Mouse (Mus musculus): ENCODE measurements around the gene Trpt1. TPM values are rescaled to one million over a fixed set of nuclear protein-coding genes. Genes with fewer than 3 reads are reported as not detected.

The Trpt1 gene
- polyA plus RNA-seq, 1 experiment, result 29.6 TPM

DNA sequence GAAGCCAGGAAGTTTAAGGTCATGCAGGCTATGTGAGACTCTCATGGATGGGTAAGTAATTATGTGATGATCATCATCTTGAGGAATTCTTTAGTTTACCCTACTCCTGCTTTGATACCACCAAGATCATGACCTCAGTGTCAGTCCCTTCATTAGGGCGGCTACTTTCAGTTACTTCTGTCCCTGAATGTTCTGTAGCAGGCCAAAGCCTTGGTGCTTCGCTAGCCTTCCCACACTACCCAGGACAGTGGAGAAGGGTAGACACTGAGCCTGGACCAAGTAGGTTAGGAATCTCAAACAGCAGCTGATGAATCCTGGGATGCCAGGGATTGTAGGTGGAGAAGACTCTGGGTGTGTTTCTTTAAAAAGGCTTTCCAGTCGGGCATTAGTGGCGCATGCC, 14.5 kb upstream of the Trpt1 start:
- no peak for DNase-seq
- Histone ChIP-seq H3K27me3 (ENCODE audit: control insufficient read depth, insufficient read depth, low read length) (no peaks in the 10 kb centered on the region), H3K27ac (ENCODE audit: insufficient read depth, low read length) (no peak overlapping the region), H3K4me3 (replicated peaks; ENCODE audit: insufficient read depth, low read depth, low read length) (no peak overlapping the region), H3K4me1 (ENCODE audit: control insufficient read depth, insufficient read depth, low read length) (peaks cover 12% of the 10 kb centered on the region)
- 89% methylated on average over 4 of the region's 4 CpGs for WGBS
- TF ChIP-seq CTCF (IDR thresholded peaks at IDR 0.05; ENCODE audit: borderline replicate concordance, insufficient read depth, low read depth, low read length), result no peak
- TF ChIP-seq POLR2A (IDR thresholded peaks at IDR 0.05; ENCODE audit: borderline replicate concordance, insufficient read depth, low read length), result no peak

DNA sequence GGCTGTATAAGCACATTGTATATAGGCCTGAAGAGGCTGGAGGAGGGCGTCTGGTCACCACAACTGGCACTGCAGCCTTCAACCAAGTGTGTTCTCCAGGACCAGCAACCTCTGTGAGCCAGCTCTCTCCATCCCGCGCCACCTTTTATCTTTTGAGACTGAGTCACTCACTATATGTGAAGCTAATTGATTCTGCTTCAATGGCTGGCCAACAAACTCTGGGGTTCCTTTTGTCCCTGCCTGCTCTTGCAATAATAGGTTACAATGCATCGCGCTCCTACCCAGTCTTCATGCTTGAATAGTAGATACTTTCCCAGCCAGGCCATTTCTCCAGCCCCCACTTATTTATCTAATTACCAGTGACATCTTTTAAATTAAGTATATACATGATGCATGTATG, 12.3 kb upstream of the Trpt1 start:
- 47% methylated on average over 5 of the region's 5 CpGs for WGBS
- TF ChIP-seq POLR2A (IDR thresholded peaks at IDR 0.05; ENCODE audit: borderline replicate concordance, insufficient read depth, low read length) (no peak), CTCF (IDR thresholded peaks at IDR 0.05; ENCODE audit: borderline replicate concordance, insufficient read depth, low read depth, low read length) (no peak)

DNA sequence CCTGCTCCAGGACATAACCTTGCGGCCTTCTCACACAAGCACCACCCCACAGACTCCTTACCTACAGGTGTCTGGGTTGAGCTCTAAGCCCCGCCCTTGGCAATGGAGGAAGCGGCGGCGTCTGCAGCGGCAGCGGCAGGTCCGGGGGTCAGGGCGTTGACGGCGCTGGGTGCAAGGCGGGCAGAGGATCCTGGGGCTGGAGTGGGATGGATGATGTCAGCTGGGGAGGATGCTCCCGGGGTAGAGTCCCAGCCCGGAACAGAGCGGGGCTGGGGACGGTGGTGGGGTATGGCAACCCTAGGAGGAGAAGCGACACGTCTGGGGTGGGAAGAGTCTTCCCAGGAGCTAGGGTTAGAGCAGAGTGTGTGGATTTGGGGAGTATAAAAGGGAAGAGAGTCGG, 10.6 kb upstream of the Trpt1 start:
- peaks cover 6% of the 10 kb centered on the region for H3K4me1 ChIP-seq (ENCODE audit: control insufficient read depth, insufficient read depth, low read length)
- no peak overlapping the region for H3K4me3 ChIP-seq (replicated peaks; ENCODE audit: insufficient read depth, low read depth, low read length)
- H3K27ac ChIP-seq (ENCODE audit: insufficient read depth, low read length), result no peak overlapping the region
- no peaks in the 10 kb centered on the region for H3K27me3 ChIP-seq (ENCODE audit: control insufficient read depth, insufficient read depth, low read length)
- peak in 1 of 2 experiments; percentile 26 for DNase-seq
- WGBS, result 87% methylated on average over 19 of the region's 19 CpGs
- TF ChIP-seq CTCF (IDR thresholded peaks at IDR 0.05; ENCODE audit: borderline replicate concordance, insufficient read depth, low read depth, low read length), result no peak
- no peak for TF ChIP-seq POLR2A (IDR thresholded peaks at IDR 0.05; ENCODE audit: borderline replicate concordance, insufficient read depth, low read length)

More for the DNA sequence above, 12.3 kb upstream of the Trpt1 start:
- Histone ChIP-seq H3K27me3 (ENCODE audit: control insufficient read depth, insufficient read depth, low read length) (no peaks in the 10 kb centered on the region), H3K27ac (ENCODE audit: insufficient read depth, low read length) (no peak overlapping the region), H3K4me3 (replicated peaks; ENCODE audit: insufficient read depth, low read depth, low read length) (no peak overlapping the region), H3K4me1 (ENCODE audit: control insufficient read depth, insufficient read depth, low read length) (peaks cover 10% of the 10 kb centered on the region)
- DNase-seq, result no peak

DNA sequence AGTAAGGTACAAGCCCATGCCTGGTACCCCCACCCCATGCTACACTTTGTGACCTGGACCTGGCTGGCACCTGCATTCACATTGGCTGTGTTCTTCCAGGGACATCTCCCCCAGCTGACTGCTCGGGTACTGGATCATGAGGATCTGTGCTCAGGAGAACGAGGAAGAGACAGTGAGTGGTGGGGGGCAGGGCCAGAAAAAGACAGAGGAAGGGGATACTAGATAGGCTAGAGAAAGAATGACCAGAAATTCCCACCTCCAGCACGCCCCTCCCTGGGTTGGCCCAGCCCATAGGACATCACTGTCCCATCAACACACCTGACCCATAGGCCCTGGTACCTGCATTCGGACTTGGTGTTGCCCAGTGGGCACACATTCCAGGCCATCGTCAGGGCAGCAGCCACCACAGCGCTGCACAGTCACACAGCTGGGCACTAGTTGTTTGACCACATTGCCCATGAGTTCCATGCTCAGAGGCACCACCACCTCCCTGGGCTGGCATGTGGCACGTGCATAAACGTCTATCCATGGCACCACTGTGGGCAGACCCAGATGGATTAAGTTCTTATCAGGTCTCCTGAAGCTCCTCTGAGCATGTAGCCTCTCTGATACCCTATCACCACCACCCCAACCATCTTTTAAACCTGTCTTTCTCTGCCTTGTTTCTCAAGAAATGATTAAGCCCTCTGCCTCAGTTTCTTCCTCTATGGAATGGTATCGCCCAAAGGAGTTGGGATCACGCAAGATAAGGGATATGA, 9.8 kb upstream of the Trpt1 start:
- peaks cover 6% of the 10 kb centered on the region for H3K4me1 ChIP-seq (ENCODE audit: control insufficient read depth, insufficient read depth, low read length)
- TF ChIP-seq POLR2A (IDR thresholded peaks at IDR 0.05; ENCODE audit: borderline replicate concordance, insufficient read depth, low read length) (no peak), CTCF (IDR thresholded peaks at IDR 0.05; ENCODE audit: borderline replicate concordance, insufficient read depth, low read depth, low read length) (no peak)
- H3K27ac ChIP-seq (ENCODE audit: insufficient read depth, low read length), result no peak overlapping the region
- H3K27me3 ChIP-seq (ENCODE audit: control insufficient read depth, insufficient read depth, low read length), result no peaks in the 10 kb centered on the region
- peak in 1 of 2 experiments; percentile 28 for DNase-seq
- H3K4me3 ChIP-seq (replicated peaks; ENCODE audit: insufficient read depth, low read depth, low read length), result no peak overlapping the region
- WGBS, result 76% methylated on average over 10 of the region's 10 CpGs

DNA sequence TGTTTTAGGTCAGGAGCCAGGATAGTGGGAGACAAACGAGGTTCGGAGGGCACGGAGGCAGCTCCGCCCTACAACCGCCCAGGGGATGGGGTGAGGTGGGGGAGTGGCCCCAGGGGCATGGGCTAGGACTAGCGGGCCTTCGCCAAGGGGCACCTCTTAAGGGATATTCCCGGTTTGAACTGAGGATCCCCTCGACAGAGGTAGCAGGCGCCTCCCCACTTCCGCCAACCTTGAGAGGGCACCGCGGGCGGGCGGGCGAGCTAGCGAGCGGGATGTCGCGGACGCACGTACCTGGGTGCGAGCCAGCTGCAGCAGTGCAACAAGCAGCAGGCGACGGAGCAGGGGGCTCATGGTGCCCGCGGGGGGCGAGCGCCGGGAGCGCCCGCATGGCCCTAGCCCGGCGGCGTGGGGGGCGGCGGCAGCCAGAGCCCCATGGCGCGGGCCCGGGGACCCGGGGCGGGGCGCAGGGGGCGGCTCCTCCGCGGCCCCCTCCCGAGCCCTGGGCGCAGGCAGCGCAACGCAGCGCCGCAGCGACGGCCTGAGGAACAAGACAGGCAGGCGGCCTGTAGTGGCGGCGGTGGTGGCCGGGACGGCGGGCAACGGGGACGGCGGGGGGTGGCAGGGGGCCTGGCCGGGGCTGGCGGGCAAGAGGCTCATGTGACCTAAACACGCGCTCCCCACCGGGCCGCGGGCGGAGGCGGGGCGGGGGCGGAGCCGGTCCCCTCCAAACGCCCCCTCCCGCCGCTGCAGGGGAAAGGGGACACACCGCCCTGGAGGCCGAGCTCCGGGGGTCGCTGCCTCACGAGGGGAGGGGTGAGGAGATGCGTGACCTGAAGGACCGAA, 8.6 kb upstream of the Trpt1 start, which contains the start of gene Vegfb:
Vegfb (minus strand) TSS at position 591 of the 843 bp plus-strand sequence.
- H3K27ac ChIP-seq (ENCODE audit: insufficient read depth, low read length), result peak within 1 kb of the TSS; percentile 66
- no peak for TF ChIP-seq POLR2A (IDR thresholded peaks at IDR 0.05; ENCODE audit: borderline replicate concordance, insufficient read depth, low read length)
- no peak for TF ChIP-seq CTCF (IDR thresholded peaks at IDR 0.05; ENCODE audit: borderline replicate concordance, insufficient read depth, low read depth, low read length)
- peak; percentile 75 to 81 for DNase-seq
- peaks cover 4% of the 10 kb centered on the region; the same call in 1 of the 2 replicates for H3K4me1 ChIP-seq (ENCODE audit: control insufficient read depth, insufficient read depth, low read length)
- peak within 1 kb of the TSS; percentile 76 for H3K4me3 ChIP-seq (replicated peaks; ENCODE audit: insufficient read depth, low read depth, low read length)
- H3K27me3 ChIP-seq (ENCODE audit: control insufficient read depth, insufficient read depth, low read length), result no peaks in the 10 kb centered on the region
- WGBS, result under 1% methylated on average over 79 of the region's 85 CpGs

DNA sequence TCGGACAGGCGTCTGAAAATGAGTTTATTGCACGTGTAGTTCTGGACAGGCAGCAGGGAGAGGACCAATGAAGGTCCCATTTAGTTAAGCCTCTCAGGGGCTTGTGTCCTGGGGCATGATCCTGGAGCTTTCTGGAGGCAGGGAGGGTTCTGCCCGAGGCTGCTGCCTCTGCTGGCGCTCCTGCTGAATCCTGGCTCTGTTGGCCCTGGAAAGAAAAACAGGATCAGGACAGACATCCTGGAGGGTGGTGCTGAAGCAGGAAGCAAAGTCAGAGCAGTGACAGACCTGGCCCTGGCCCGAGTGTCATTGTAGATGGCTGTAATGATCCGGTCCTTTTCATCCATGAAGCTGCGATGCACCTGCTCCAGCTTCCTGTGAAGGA, 8.0 kb upstream of the Trpt1 start:
- TF ChIP-seq POLR2A (IDR thresholded peaks at IDR 0.05; ENCODE audit: borderline replicate concordance, insufficient read depth, low read length) (no peak), CTCF (IDR thresholded peaks at IDR 0.05; ENCODE audit: borderline replicate concordance, insufficient read depth, low read depth, low read length) (no peak)
- peak overlapping the region; percentile 54 for H3K27ac ChIP-seq (ENCODE audit: insufficient read depth, low read length)
- H3K4me3 ChIP-seq (replicated peaks; ENCODE audit: insufficient read depth, low read depth, low read length), result peak overlapping the region; percentile 76
- no peaks in the 10 kb centered on the region for H3K27me3 ChIP-seq (ENCODE audit: control insufficient read depth, insufficient read depth, low read length)
- H3K4me1 ChIP-seq (ENCODE audit: control insufficient read depth, insufficient read depth, low read length), result peaks cover 5% of the 10 kb centered on the region
- DNase-seq, result no peak
- 1% methylated on average over 8 of the region's 8 CpGs for WGBS

DNA sequence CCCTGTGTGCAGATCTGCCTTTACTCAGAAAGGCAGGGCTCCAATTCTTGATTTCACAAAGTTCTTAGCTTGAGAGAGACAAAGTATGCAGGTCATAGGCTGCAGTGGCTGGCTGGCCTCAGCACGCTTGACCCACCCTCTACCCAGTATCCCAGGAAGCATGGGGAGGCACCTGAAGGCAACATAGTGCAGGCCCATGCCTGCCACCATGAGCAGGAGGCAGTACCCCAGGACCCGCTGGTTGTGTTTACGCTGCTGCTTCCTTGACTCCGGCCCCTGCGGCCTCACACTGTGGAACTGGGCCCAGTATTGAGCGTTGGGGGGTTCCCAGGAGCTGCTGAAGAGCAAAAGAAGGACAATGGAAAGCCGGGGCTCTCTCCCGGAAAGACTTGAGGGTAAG, 6.7 kb upstream of the Trpt1 start:
- Histone ChIP-seq H3K27me3 (ENCODE audit: control insufficient read depth, insufficient read depth, low read length) (no peaks in the 10 kb centered on the region), H3K27ac (ENCODE audit: insufficient read depth, low read length) (no peak overlapping the region), H3K4me3 (replicated peaks; ENCODE audit: insufficient read depth, low read depth, low read length) (no peak overlapping the region), H3K4me1 (ENCODE audit: control insufficient read depth, insufficient read depth, low read length) (peaks cover 7% of the 10 kb centered on the region)
- 83% methylated on average over 8 of the region's 8 CpGs for WGBS
- TF ChIP-seq CTCF (IDR thresholded peaks at IDR 0.05; ENCODE audit: borderline replicate concordance, insufficient read depth, low read depth, low read length) (no peak), POLR2A (IDR thresholded peaks at IDR 0.05; ENCODE audit: borderline replicate concordance, insufficient read depth, low read length) (no peak)
- DNase-seq, result peak in 1 of 2 experiments; percentile 18

Measured in cerebellum, adult 2 months (tissue).